Mouse (Mus musculus): ENCODE measurements around the gene Gm20479.

DNA sequence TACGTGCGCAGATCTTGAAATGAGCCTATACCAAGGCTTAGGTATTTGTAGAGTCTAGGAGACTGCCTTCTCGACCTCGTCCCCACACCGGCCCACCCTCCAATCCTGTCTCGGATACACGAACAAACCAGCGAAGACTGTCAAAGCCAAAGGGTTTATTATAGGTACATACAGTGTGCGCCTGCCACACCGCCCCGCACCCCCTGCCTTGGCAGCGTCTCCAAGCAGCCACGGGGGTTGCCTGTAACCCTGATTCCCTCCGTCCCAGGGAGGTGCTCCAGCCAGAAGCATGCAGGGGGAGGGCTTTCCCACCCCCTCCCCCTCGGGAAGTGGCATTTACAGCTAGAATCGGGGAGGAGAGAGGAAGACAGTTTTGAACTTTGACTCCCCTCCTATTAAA, 971 bp downstream of the Gm20479 start:
- TF ChIP-seq POLR2A (IDR thresholded peaks at IDR 0.05; ENCODE audit: borderline replicate concordance, control insufficient read depth, low read depth, low read length) = no peak
- no peak for TF ChIP-seq CTCF (IDR thresholded peaks at IDR 0.05; ENCODE audit: control insufficient read depth, insufficient read depth, low read length)
